Mouse (Mus musculus) intestine, embryonic 16.5 days (tissue): ENCODE measurements around the gene Zfp229. TPM values are rescaled to one million over a fixed set of nuclear protein-coding genes. Genes with fewer than 3 reads are reported as not detected.
A peak's percentile ranks its signal among the peaks of the same experiment; 100 is the strongest.
"Not testable (repeated sequence)": the region's sequence is repeated elsewhere in the genome, so short reads cannot be mapped to it uniquely, and the experiment has no call there.

Experiments
- ATAC-seq: fragments of 200-750 bp; cut with Nextera tagmentation; 2 replicates; pipeline ENCODE4 v1.8.0; 2017; ENCODE audit warnings: moderate TSS enrichment, moderate library complexity
- H3K27ac ChIP-seq: fragments of 300-500 bp; sonication (generic); 2 replicates; pipeline ENCODE4 v1.5.1; 2014; ENCODE audit warnings: mild to moderate bottlenecking, low read length
- H3K27me3 ChIP-seq: fragments of 300-500 bp; sonication (generic); replicated peaks from 2 replicates; pipeline ENCODE4 v1.6.1; 2014; ENCODE audit warnings: low read length, control low read depth, mixed read lengths; ENCODE audit not compliant: control insufficient read depth, insufficient read depth
- H3K36me3 ChIP-seq: fragments of 300-500 bp; sonication (generic); 2 replicates; pipeline ENCODE4 v1.6.1; 2014; ENCODE audit warnings: low read length, control low read depth; ENCODE audit not compliant: control insufficient read depth, insufficient read depth
- H3K4me1 ChIP-seq: fragments of 300-500 bp; sonication (generic); 2 replicates; pipeline ENCODE4 v1.6.1; 2014; ENCODE audit warnings: low read length, control low read depth, mixed read lengths; ENCODE audit not compliant: control insufficient read depth, insufficient read depth
- H3K4me2 ChIP-seq: fragments of 300-500 bp; sonication (generic); 2 replicates; pipeline ENCODE4 v1.6.1; 2014; ENCODE audit warnings: low read depth, low read length, control low read depth
- H3K4me3 ChIP-seq: fragments of 300-500 bp; sonication (generic); 2 replicates; pipeline ENCODE4 v1.5.1; 2014; ENCODE audit warnings: mild to moderate bottlenecking, low read length
- H3K9ac ChIP-seq: fragments of 300-500 bp; sonication (generic); 2 replicates; pipeline ENCODE4 v1.6.1; 2014; ENCODE audit warnings: low read depth, low read length
- H3K9me3 ChIP-seq: fragments of 300-500 bp; sonication (generic); 2 replicates; pipeline ENCODE4 v1.6.1; 2016; ENCODE audit warnings: low read length, control low read depth; ENCODE audit not compliant: control insufficient read depth
- WGBS: fragments of 180-500 bp; shearing (Covaris S2); extraction: QIAGEN DNeasy Blood & Tissue Kit; methylation state at CpG from one replicate; pipeline ENCODE4 v1.1.7; 2014; 5-methylcytosine and 5-hydroxymethylcytosine counted together
- polyA plus RNA-seq: library from polyadenylated mRNA; unstranded; fragments of >200 nt; fragmentation: Nextera tagmentation; extraction: Ambion mirVana; gene quantifications from 2 replicates; pipeline ENCODE4 v1.2.1, GENCODE M21; 2015

The Zfp229 gene
- polyA plus RNA-seq, 1 experiment from 2014 or later = 4.0 TPM

GRCm38 (mm10) chr17:21733529-21734031, 3.0 kb downstream of the Zfp229 start:
- H3K4me3 ChIP-seq = peak overlapping the region; percentile 78
- H3K9me3 ChIP-seq = no peaks in the 10 kb centered on the region
- peaks cover 4% of the 10 kb centered on the region; the same call in 1 of the 2 replicates for H3K4me1 ChIP-seq
- peak; percentile 99 for ATAC-seq
- peak overlapping the region; percentile 77 for H3K27ac ChIP-seq
- H3K36me3 ChIP-seq = peaks cover 3% of the 10 kb centered on the region; the same call in 1 of the 2 replicates
- WGBS = 1% methylated on average over 27 of the region's 27 CpGs
- peak overlapping the region; percentile 86 for H3K9ac ChIP-seq
- H3K4me2 ChIP-seq = peak overlapping the region; percentile 66
- no peaks in the 10 kb centered on the region for H3K27me3 ChIP-seq

GRCm38 (mm10) chr17:21752791-21753190, 22.2 kb downstream of the Zfp229 start:
- no peak for ATAC-seq
- Histone ChIP-seq H3K4me1 (no peaks in the 10 kb centered on the region), H3K4me3 (no peak overlapping the region), H3K27ac (no peak overlapping the region), H3K27me3 (no peaks in the 10 kb centered on the region), H3K9me3 (no peaks in the 10 kb centered on the region), H3K36me3 (no peaks in the 10 kb centered on the region), H3K4me2 (no peak overlapping the region), H3K9ac (no peak overlapping the region)
- WGBS = 76% methylated on average over 2 of the region's 2 CpGs

GRCm38 (mm10) chr17:21753342-21754208, 23.0 kb downstream of the Zfp229 start:
- Histone ChIP-seq H3K27ac (no peak overlapping the region), H3K4me2 (peak overlapping the region; percentile 61), H3K4me3 (peak overlapping the region; percentile 45), H3K27me3 (no peaks in the 10 kb centered on the region), H3K9me3 (no peaks in the 10 kb centered on the region), H3K4me1 (no peaks in the 10 kb centered on the region), H3K9ac (peak overlapping the region; percentile 48; the same call in 1 of the 2 replicates), H3K36me3 (no peaks in the 10 kb centered on the region)
- ATAC-seq = peak; percentile 83
- WGBS = 14% methylated on average over 20 of the region's 20 CpGs

GRCm38 (mm10) chr17:21770336-21770735, 39.7 kb downstream of the Zfp229 start:
- H3K36me3 ChIP-seq = no peaks in the 10 kb centered on the region
- H3K9ac ChIP-seq = no peak overlapping the region
- WGBS = 89% methylated on average over 2 of the region's 2 CpGs
- no peaks in the 10 kb centered on the region for H3K9me3 ChIP-seq
- no peaks in the 10 kb centered on the region for H3K4me1 ChIP-seq
- no peak for ATAC-seq
- no peak overlapping the region for H3K4me3 ChIP-seq
- H3K27me3 ChIP-seq = no peaks in the 10 kb centered on the region
- no peak overlapping the region for H3K27ac ChIP-seq
- H3K4me2 ChIP-seq = no peak overlapping the region

GRCm38 (mm10) chr17:21792256-21792655, 61.7 kb downstream of the Zfp229 start:
- Histone ChIP-seq H3K9me3 (no peaks in the 10 kb centered on the region), H3K27ac (no peak overlapping the region), H3K9ac (no peak overlapping the region), H3K27me3 (no peaks in the 10 kb centered on the region), H3K4me2 (no peak overlapping the region), H3K4me1 (no peaks in the 10 kb centered on the region), H3K36me3 (no peaks in the 10 kb centered on the region), H3K4me3 (no peak overlapping the region)
- WGBS = 76% methylated on average over 4 of the region's 4 CpGs
- no peak for ATAC-seq

GRCm38 (mm10) chr17:21801373-21801772, 70.8 kb downstream of the Zfp229 start:
- not testable (repeated sequence) for H3K27ac ChIP-seq, ATAC-seq
- 45% methylated on average over 19 of the region's 19 CpGs for WGBS

More at GRCm38 (mm10) chr17:21801373-21801772, 70.8 kb downstream of the Zfp229 start:
- not testable (repeated sequence) for H3K9ac ChIP-seq, H3K27me3 ChIP-seq, H3K4me1 ChIP-seq, H3K4me3 ChIP-seq, H3K4me2 ChIP-seq, H3K36me3 ChIP-seq, H3K9me3 ChIP-seq

Other genes starting within 250 kb of the Zfp229 start
- gene Zfp53, start 241.8 kb upstream of the Zfp229 start, polyA plus RNA-seq = 11.2 and 12.1 TPM in 2 replicates
- 3.1 and 3.4 TPM in 2 replicates for gene Zfp52, start 195.3 kb upstream of the Zfp229 start, polyA plus RNA-seq
- gene Zfp948, start 163.8 kb upstream of the Zfp229 start, polyA plus RNA-seq = 17.7 and 18.2 TPM in 2 replicates
- 3.4 and 3.9 TPM in 2 replicates for gene Zfp983, start 80.2 kb upstream of the Zfp229 start, polyA plus RNA-seq
- gene Gm10226, start 38.9 kb upstream of the Zfp229 start, polyA plus RNA-seq = 4.8 and 6.0 TPM in 2 replicates
- gene Zfp760, start 23.1 kb upstream of the Zfp229 start, polyA plus RNA-seq = 5.9 TPM in 2 replicates
- gene Zfp820, start 115.0 kb downstream of the Zfp229 start, polyA plus RNA-seq = 5.0 and 5.8 TPM in 2 replicates
- gene Zfp995, start 179.1 kb downstream of the Zfp229 start, polyA plus RNA-seq = 9.2 and 9.3 TPM in 2 replicates
- 22.0 and 22.6 TPM in 2 replicates for gene Zfp942, start 231.7 kb downstream of the Zfp229 start, polyA plus RNA-seq
- gene Zfp943, start 231.8 kb downstream of the Zfp229 start, polyA plus RNA-seq = 14.8 and 15.2 TPM in 2 replicates